Mouse (Mus musculus) bone marrow, adult 2 months (tissue): ENCODE data around the gene E130114P18Rik.

Source experiments
- CTCF ChIP-seq: fragments of 200-500 bp; IDR thresholded peaks from 2 replicates; pipeline ENCODE4 v1.5.1; 2011; ENCODE audit warnings: low read length, control low read depth; ENCODE audit not compliant: control insufficient read depth, insufficient read depth
- POLR2A ChIP-seq: fragments of 200-500 bp; IDR thresholded peaks from 2 replicates; pipeline ENCODE4 v1.6.1; 2011; ENCODE audit warnings: low read depth, mild to moderate bottlenecking, control low read depth, low read length, borderline replicate concordance; ENCODE audit not compliant: control insufficient read depth

DNA sequence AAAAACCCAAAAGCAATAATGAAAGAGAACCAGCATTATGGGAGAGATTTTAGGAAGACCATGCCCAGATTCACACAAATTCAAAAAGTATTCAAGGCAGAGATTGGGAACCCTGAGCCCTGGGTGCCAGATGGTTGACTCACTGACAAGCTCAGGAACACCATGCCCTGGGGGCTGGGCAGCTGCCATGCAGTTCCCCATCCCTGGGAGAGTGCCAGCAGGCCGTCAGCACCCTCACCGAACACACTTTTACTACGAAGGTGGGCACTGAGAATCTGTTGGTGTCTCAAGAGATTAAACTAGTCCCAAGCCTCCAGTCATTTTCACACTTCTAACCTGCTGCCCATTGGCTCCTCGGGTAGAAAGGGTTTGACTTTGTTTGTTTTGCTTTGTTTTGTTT, 175.3 kb downstream of the E130114P18Rik start:
- TF ChIP-seq POLR2A (no peak), CTCF (no peak)
